Mouse (Mus musculus): ENCODE data around the gene Bbs12. TPM values are rescaled to one million over a fixed set of nuclear protein-coding genes. Genes with fewer than 3 reads are reported as not detected.
A peak's percentile ranks its signal among the peaks of the same experiment; 100 is the strongest.

Bbs12 gene
- polyA plus RNA-seq, 1 experiment from 2014 or later: 5.6 TPM

DNA sequence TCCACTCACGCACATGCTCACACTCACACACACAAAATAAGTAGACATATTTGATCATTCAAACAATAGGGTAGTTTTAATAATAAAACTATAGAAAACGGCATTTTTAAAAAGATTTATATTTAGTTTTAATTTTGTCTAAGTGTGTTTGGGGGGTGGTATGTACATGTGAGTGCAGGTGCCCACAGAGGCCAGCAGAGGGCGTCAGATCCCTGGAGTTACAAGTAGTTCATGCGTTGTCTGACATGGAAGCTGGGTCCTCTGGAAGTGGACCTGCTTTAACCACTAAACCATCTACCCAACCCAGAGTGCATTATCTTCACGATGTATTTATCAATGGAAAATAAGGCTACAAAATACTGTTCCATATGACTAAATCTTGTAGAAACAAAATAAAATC lies 28.8 kb downstream of the Bbs12 start:
- Histone ChIP-seq H3K27me3 (ENCODE audit: control insufficient read depth, insufficient read depth, low read length) (peaks cover 8% of the 10 kb centered on the region; the same call in 1 of the 2 replicates), H3K27ac (ENCODE audit: low read length) (no peak overlapping the region), H3K36me3 (ENCODE audit: control insufficient read depth, insufficient read depth, low read length) (no peaks in the 10 kb centered on the region), H3K9ac (ENCODE audit: low read length) (no peak overlapping the region), H3K4me2 (ENCODE audit: low read depth, low read length) (no peak overlapping the region), H3K9me3 (replicated peaks; ENCODE audit: control insufficient read depth, low read length) (no peaks in the 10 kb centered on the region), H3K4me3 (replicated peaks; ENCODE audit: low read length) (no peak overlapping the region), H3K4me1 (ENCODE audit: control insufficient read depth, insufficient read depth, low read length) (no peaks in the 10 kb centered on the region)
- ATAC-seq (ENCODE audit: insufficient read depth, low FRiP score): no peak
- WGBS: 67% methylated on average over 5 of the region's 5 CpGs

DNA sequence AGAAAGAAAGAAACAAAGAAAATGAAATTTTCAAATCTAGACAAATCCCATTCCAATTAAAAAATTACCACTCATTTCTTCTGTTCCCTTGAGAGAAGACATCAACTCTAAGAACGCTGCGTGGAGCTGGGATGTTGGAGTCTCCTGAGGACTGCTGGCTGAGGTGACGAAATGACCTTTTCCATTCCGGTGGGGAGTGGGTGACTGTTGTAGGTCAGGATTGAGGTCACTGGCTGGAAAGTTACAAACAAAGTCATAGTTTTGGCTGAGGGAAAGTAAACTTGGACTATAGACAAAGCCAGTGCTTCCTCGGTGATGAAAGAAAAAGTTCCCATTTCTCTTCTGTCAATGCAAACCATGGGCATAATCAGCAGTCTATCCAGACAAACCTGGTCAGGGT lies 30.5 kb downstream of the Bbs12 start:
- no peaks in the 10 kb centered on the region for H3K9me3 ChIP-seq (replicated peaks; ENCODE audit: control insufficient read depth, low read length)
- H3K27ac ChIP-seq (ENCODE audit: low read length): no peak overlapping the region
- 40% methylated on average over 5 of the region's 5 CpGs for WGBS
- no peak overlapping the region for H3K4me2 ChIP-seq (ENCODE audit: low read depth, low read length)
- 0 out of 2 replicates have a peak, but pooled peaks cover 3% of the 10 kb centered on the region for H3K4me1 ChIP-seq (ENCODE audit: control insufficient read depth, insufficient read depth, low read length)
- H3K9ac ChIP-seq (ENCODE audit: low read length): no peak overlapping the region
- no peak overlapping the region for H3K4me3 ChIP-seq (replicated peaks; ENCODE audit: low read length)
- H3K36me3 ChIP-seq (ENCODE audit: control insufficient read depth, insufficient read depth, low read length): no peaks in the 10 kb centered on the region
- H3K27me3 ChIP-seq (ENCODE audit: control insufficient read depth, insufficient read depth, low read length): peaks cover 11% of the 10 kb centered on the region
- ATAC-seq (ENCODE audit: insufficient read depth, low FRiP score): no peak

DNA sequence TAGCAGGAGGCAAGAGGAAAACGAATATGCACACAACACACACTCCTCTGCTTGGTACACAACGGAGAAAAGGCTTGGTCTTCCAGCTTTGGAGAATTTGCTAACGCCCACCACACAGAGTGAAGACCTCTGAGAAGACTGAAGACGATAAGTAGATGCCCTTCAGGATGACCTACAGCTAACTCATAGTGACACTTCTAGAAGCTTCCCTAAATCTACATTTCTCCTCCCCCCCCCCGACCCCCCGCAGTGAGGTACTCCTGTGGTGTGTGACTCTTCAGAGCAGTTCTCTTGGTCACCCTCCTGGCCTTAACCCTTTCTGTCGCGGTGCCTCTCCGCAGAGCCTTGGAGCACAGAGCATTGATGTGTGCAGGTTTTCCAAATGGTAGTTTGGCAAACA lies 35.3 kb downstream of the Bbs12 start:
- Histone ChIP-seq H3K4me1 (ENCODE audit: control insufficient read depth, insufficient read depth, low read length) (0 out of 2 replicates have a peak, but pooled peaks cover 5% of the 10 kb centered on the region), H3K27me3 (ENCODE audit: control insufficient read depth, insufficient read depth, low read length) (peaks cover 23% of the 10 kb centered on the region), H3K4me3 (replicated peaks; ENCODE audit: low read length) (peak overlapping the region; percentile 70), H3K9ac (ENCODE audit: low read length) (0 out of 2 replicates have a peak overlapping the region, but pooled peaks have one; percentile 80), H3K9me3 (replicated peaks; ENCODE audit: control insufficient read depth, low read length) (no peaks in the 10 kb centered on the region), H3K36me3 (ENCODE audit: control insufficient read depth, insufficient read depth, low read length) (no peaks in the 10 kb centered on the region), H3K27ac (ENCODE audit: low read length) (no peak overlapping the region), H3K4me2 (ENCODE audit: low read depth, low read length) (peak overlapping the region; percentile 62)
- 32% methylated on average over 9 of the region's 9 CpGs for WGBS
- no peak; the same call in 1 of the 2 replicates for ATAC-seq (ENCODE audit: insufficient read depth, low FRiP score)

DNA sequence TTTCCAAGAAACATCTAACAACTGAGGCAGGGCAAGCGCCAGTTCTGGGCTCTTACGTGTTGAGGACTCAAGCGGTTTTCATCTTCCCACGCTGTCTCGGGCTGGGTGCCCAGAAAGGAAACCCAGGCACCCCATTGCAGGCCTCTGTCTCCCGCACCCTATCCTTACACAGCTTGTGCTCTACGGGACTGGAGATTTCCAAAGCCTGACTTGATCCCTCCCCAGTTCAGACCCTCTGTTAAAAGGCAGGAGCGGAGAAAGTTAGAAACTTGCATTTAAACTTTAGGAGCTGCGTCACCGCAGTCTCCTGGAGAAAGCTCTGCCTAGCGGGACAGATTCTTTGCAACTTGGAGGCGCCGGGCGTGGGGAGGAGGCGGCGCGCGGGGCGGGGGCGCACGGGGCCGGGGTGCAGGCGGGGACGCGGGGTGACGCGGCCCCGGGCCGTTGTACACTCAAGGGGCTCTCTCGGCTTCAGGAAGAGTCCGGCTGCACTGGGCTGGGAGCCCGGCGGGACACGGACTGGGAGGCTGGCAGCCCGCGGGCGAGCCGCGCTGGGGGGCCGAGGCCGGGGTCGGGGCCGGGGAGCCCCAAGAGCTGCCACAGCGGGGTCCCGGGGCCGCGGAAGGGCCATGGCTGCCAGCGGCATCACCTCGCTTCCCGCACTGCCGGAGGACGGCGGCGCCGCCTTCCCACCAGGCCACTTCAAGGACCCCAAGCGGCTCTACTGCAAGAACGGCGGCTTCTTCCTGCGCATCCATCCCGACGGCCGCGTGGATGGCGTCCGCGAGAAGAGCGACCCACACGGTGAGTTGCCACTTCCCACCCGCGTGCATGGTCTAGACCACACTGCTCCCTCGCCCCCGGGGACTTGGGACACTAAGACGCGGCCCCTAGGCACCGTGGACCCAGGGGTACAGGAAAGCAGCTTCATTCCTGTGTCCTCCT lies 36.1 kb downstream of the Bbs12 start, which contains the start of gene Fgf2:
Fgf2 (plus strand) TSS at position 126 of the 945 bp plus-strand sequence.
- 2% methylated on average over 73 of the region's 75 CpGs for WGBS
- peak within 1 kb of the TSS; percentile 80 for H3K9ac ChIP-seq (ENCODE audit: low read length)
- 0 out of 2 replicates have a peak, but pooled peaks cover 5% of the 10 kb centered on the region for H3K4me1 ChIP-seq (ENCODE audit: control insufficient read depth, insufficient read depth, low read length)
- no peak within 1 kb of the TSS for H3K27ac ChIP-seq (ENCODE audit: low read length)
- H3K9me3 ChIP-seq (replicated peaks; ENCODE audit: control insufficient read depth, low read length): no peaks in the 10 kb centered on the region
- H3K4me2 ChIP-seq (ENCODE audit: low read depth, low read length): peak within 1 kb of the TSS; percentile 62
- peak; percentile 77 for ATAC-seq (ENCODE audit: insufficient read depth, low FRiP score)
- H3K27me3 ChIP-seq (ENCODE audit: control insufficient read depth, insufficient read depth, low read length): peaks cover 23% of the 10 kb centered on the region
- H3K4me3 ChIP-seq (replicated peaks; ENCODE audit: low read length): peak within 1 kb of the TSS; percentile 70
- H3K36me3 ChIP-seq (ENCODE audit: control insufficient read depth, insufficient read depth, low read length): no peaks in the 10 kb centered on the region

DNA sequence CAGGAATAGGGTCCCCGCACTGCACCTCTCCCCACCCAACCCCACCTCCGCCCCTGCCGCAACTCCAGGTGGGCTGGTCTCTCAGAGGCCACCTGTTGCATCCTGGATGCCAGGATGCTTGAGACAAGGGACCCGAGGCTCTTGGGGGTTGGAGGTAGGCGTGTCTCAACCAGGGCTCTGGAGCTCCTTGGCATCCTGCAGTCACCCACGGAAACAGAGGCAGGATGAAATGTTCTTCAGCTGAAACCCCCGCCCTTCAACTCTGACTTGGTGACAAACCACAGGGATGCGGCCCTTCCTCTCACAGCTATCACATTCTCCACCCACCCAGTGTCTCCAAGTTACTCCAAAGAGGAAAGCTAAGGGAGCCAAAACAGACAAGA lies 36.8 kb downstream of the Bbs12 start:
- 9% methylated on average over 8 of the region's 8 CpGs for WGBS

DNA sequence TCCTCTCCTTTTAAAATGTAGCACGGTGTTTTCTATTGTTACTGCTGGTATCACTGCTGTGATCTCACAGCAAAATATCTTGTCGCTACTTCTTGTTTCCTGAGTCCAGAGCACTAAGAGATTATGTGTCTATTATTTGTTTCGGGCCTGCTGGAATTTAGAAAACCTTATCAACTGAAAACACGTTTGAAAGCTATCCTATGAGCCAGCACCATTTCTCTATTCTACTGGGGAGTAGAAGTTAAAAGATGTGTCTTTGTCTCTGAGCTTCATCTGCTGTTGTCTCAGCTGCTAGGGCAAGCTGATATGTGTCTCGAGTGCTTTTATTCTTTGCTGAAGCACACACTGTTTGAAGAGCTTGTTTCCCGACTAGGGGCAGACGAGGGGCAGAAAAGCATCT lies 38.0 kb downstream of the Bbs12 start:
- Histone ChIP-seq H3K4me2 (ENCODE audit: low read depth, low read length) (no peak overlapping the region), H3K27me3 (ENCODE audit: control insufficient read depth, insufficient read depth, low read length) (peaks cover 15% of the 10 kb centered on the region), H3K4me3 (replicated peaks; ENCODE audit: low read length) (no peak overlapping the region), H3K9me3 (replicated peaks; ENCODE audit: control insufficient read depth, low read length) (no peaks in the 10 kb centered on the region), H3K4me1 (ENCODE audit: control insufficient read depth, insufficient read depth, low read length) (0 out of 2 replicates have a peak, but pooled peaks cover 5% of the 10 kb centered on the region), H3K27ac (ENCODE audit: low read length) (no peak overlapping the region), H3K9ac (ENCODE audit: low read length) (no peak overlapping the region), H3K36me3 (ENCODE audit: control insufficient read depth, insufficient read depth, low read length) (no peaks in the 10 kb centered on the region)
- WGBS: 57% methylated on average over 7 of the region's 7 CpGs
- ATAC-seq (ENCODE audit: insufficient read depth, low FRiP score): no peak

More for the DNA sequence above, 36.8 kb downstream of the Bbs12 start:
- Histone ChIP-seq H3K4me3 (replicated peaks; ENCODE audit: low read length) (peak overlapping the region; percentile 70), H3K36me3 (ENCODE audit: control insufficient read depth, insufficient read depth, low read length) (no peaks in the 10 kb centered on the region), H3K9me3 (replicated peaks; ENCODE audit: control insufficient read depth, low read length) (no peaks in the 10 kb centered on the region), H3K27ac (ENCODE audit: low read length) (no peak overlapping the region), H3K9ac (ENCODE audit: low read length) (peak overlapping the region; percentile 80), H3K27me3 (ENCODE audit: control insufficient read depth, insufficient read depth, low read length) (peaks cover 19% of the 10 kb centered on the region), H3K4me2 (ENCODE audit: low read depth, low read length) (peak overlapping the region; percentile 62), H3K4me1 (ENCODE audit: control insufficient read depth, insufficient read depth, low read length) (0 out of 2 replicates have a peak, but pooled peaks cover 5% of the 10 kb centered on the region)
- no peak; the same call in 1 of the 2 replicates for ATAC-seq (ENCODE audit: insufficient read depth, low FRiP score)

DNA sequence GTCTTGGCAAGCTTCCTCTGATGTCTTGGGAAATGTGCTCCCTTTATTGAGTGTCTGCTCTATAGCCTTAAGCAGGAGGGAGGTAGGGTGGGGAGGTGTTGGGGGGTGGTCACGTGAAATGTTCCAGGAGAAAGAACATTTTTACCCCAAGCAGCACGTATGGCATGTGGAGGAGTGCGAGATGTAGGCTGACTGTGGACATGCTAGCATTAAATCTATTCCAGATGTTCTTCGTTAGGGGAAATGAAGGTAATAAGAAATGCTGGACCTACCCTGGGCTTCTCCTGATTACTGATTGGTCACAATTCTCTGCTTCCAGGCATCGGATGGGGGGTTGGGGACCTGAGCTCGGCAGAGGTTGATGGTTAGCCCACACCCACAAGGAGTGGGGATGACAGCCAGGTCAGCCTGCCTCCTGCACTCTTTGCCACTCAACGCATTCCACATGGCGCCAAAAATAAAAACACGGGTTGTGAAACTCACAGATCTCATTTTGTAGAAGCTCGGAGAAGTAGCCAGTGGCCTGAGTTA lies 41.7 kb downstream of the Bbs12 start:
- 0 out of 2 replicates have a peak, but pooled peaks have one; percentile 17 for ATAC-seq (ENCODE audit: insufficient read depth, low FRiP score)
- Histone ChIP-seq H3K4me1 (ENCODE audit: control insufficient read depth, insufficient read depth, low read length) (no peaks in the 10 kb centered on the region), H3K9me3 (replicated peaks; ENCODE audit: control insufficient read depth, low read length) (no peaks in the 10 kb centered on the region), H3K27ac (ENCODE audit: low read length) (no peak overlapping the region), H3K4me2 (ENCODE audit: low read depth, low read length) (no peak overlapping the region), H3K4me3 (replicated peaks; ENCODE audit: low read length) (no peak overlapping the region), H3K36me3 (ENCODE audit: control insufficient read depth, insufficient read depth, low read length) (no peaks in the 10 kb centered on the region), H3K9ac (ENCODE audit: low read length) (no peak overlapping the region), H3K27me3 (ENCODE audit: control insufficient read depth, insufficient read depth, low read length) (peaks cover 6% of the 10 kb centered on the region)
- WGBS: 69% methylated on average over 10 of the region's 10 CpGs

DNA sequence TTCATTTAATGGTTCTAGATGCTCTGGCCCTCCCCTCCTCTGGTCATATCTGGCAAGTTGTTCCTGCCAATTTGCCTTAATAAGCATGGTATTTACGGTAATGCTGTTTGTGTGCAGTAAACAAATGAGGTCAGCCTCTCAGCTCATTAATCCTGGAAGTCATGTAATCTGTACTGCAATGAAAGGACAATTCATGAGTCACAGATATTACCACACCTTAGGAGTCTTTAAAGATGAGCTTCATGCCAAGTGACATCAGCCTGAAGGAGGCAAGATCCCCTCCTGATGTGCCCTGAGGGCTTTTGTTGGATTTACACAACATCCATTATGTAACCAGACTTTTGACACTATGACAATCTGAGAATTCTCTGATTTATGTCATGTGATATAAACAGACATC lies 42.4 kb downstream of the Bbs12 start:
- H3K4me2 ChIP-seq (ENCODE audit: low read depth, low read length): no peak overlapping the region
- H3K36me3 ChIP-seq (ENCODE audit: control insufficient read depth, insufficient read depth, low read length): no peaks in the 10 kb centered on the region
- 61% methylated on average over 1 of the region's 1 CpGs for WGBS
- no peak overlapping the region for H3K4me3 ChIP-seq (replicated peaks; ENCODE audit: low read length)
- no peak overlapping the region for H3K9ac ChIP-seq (ENCODE audit: low read length)
- ATAC-seq (ENCODE audit: insufficient read depth, low FRiP score): no peak
- H3K27me3 ChIP-seq (ENCODE audit: control insufficient read depth, insufficient read depth, low read length): no peaks in the 10 kb centered on the region
- no peak overlapping the region for H3K27ac ChIP-seq (ENCODE audit: low read length)
- H3K9me3 ChIP-seq (replicated peaks; ENCODE audit: control insufficient read depth, low read length): no peaks in the 10 kb centered on the region
- no peaks in the 10 kb centered on the region for H3K4me1 ChIP-seq (ENCODE audit: control insufficient read depth, insufficient read depth, low read length)

DNA sequence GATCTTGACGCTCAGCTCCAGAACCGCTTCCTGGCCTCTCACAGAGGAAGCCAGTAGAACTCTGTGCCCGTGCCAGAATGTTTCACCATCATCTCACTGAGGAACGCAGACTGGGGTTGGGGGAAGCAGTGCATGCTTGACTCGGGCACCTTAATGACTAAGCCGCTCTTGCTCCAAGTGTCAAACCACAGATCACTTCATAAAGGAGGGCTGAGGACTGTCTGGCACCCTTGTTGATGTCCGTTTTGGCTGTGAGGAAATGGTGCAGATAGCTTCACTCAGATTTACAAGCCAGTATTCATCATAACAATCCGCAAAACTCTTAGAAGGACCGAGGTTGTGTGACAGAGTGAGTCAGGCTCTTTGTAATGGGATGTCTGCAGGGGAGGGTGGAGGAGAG lies 48.4 kb downstream of the Bbs12 start:
- H3K4me1 ChIP-seq (ENCODE audit: control insufficient read depth, insufficient read depth, low read length): peaks cover 5% of the 10 kb centered on the region; the same call in 1 of the 2 replicates
- ATAC-seq (ENCODE audit: insufficient read depth, low FRiP score): no peak
- H3K9ac ChIP-seq (ENCODE audit: low read length): no peak overlapping the region
- WGBS: 67% methylated on average over 9 of the region's 9 CpGs
- H3K27ac ChIP-seq (ENCODE audit: low read length): no peak overlapping the region
- no peaks in the 10 kb centered on the region for H3K36me3 ChIP-seq (ENCODE audit: control insufficient read depth, insufficient read depth, low read length)
- H3K27me3 ChIP-seq (ENCODE audit: control insufficient read depth, insufficient read depth, low read length): no peaks in the 10 kb centered on the region
- no peak overlapping the region for H3K4me3 ChIP-seq (replicated peaks; ENCODE audit: low read length)
- H3K4me2 ChIP-seq (ENCODE audit: low read depth, low read length): no peak overlapping the region
- no peaks in the 10 kb centered on the region for H3K9me3 ChIP-seq (replicated peaks; ENCODE audit: control insufficient read depth, low read length)

All from stomach, embryonic 16.5 days (tissue).